Mouse (Mus musculus) gastrocnemius, postnatal 25 days (tissue): ENCODE measurements around the gene Tbr1. TPM values are rescaled to one million over a fixed set of nuclear protein-coding genes. Genes with fewer than 3 reads are reported as not detected.

ENCODE experiments used
- DNase-seq: peaks from one replicate; pipeline ENCODE4 v3.0.0; 2022
- microRNA-seq, 2 experiments: library from miRNA; unstranded; fragments of <30 nt; microRNA quantifications; one replicate each; pipeline ENCODE4 v1.2.0; 2021; ENCODE audit warnings: borderline replicate concordance in 2 of 2
- total RNA-seq, 2 experiments: library from RNA; stranded (reverse); gene quantifications; 1 replicate in 1 of 2; 2 replicates in 1 of 2; pipeline ENCODE4 v1.2.3; 2021

The Tbr1 gene
- total RNA-seq, 2 experiments from 2014 or later = not detected

- peak; percentile 47 for DNase-seq
These were observed 9.0 kb downstream of the Tbr1 start for GRCm38 (mm10) chr2:61811507-61812421.

- DNase-seq = no peak
These were observed 9.8 kb downstream of the Tbr1 start for GRCm38 (mm10) chr2:61812536-61812935.

GRCm38 (mm10) chr2:61813106-61813505, 10.4 kb downstream of the Tbr1 start:
- DNase-seq = no peak

- no peak for DNase-seq
These were observed 10.8 kb downstream of the Tbr1 start for GRCm38 (mm10) chr2:61813521-61813920.

GRCm38 (mm10) chr2:61814548-61815473, 12.1 kb downstream of the Tbr1 start:
- no peak for DNase-seq

GRCm38 (mm10) chr2:61815583-61816313, 13.0 kb downstream of the Tbr1 start:
- DNase-seq = peak; percentile 17

- no peak for DNase-seq
These were observed 15.5 kb downstream of the Tbr1 start for GRCm38 (mm10) chr2:61818197-61818596.

- DNase-seq = no peak
These were observed 17.5 kb downstream of the Tbr1 start for GRCm38 (mm10) chr2:61820203-61820602.

GRCm38 (mm10) chr2:61823426-61824140, 20.9 kb downstream of the Tbr1 start:
- DNase-seq = no peak

- DNase-seq = no peak
These were observed 34.6 kb downstream of the Tbr1 start for GRCm38 (mm10) chr2:61837243-61837806.

Small RNA genes within 50 kb of the gene (microRNA-seq; reads per million reads assigned to microRNA genes)
- 0 reads per million in 2 experiments for gene Gm22403

Other genes starting within 250 kb of the Tbr1 start
- 10 to 100 TPM; 15.3 to 16.8 TPM for gene Tank, start 224.3 kb upstream of the Tbr1 start, total RNA-seq
- gene Psmd14, start 91.2 kb upstream of the Tbr1 start, total RNA-seq = 10 to 100 TPM; 54.2 to 74.1 TPM
- gene Slc4a10, start 243.5 kb downstream of the Tbr1 start, total RNA-seq = under 1 TPM in 1 of 2 experiments, not detected in 1; 0.08 TPM